Mouse (Mus musculus) erythroblast, embryonic 14.5 days (primary cell): Measurements from ENCODE around the gene Fv1. TPM values are rescaled to one million over a fixed set of nuclear protein-coding genes. Genes with fewer than 3 reads are reported as not detected.
"Not testable (repeated sequence)": the region's sequence is repeated elsewhere in the genome, so short reads cannot be mapped to it uniquely, and the experiment has no call there.

Experiments used
- H3K27me3 ChIP-seq: 2 replicates; pipeline ENCODE4 v1.6.1; 2012; ENCODE audit warnings: inconsistent platforms; ENCODE audit not compliant: control insufficient read depth
- H3K36me3 ChIP-seq: 2 replicates; pipeline ENCODE4 v1.6.1; 2012; ENCODE audit warnings: mild to moderate bottlenecking, inconsistent platforms; ENCODE audit not compliant: control insufficient read depth
- H3K4me1 ChIP-seq: 2 replicates; pipeline ENCODE4 v1.6.1; 2012; ENCODE audit warnings: inconsistent platforms; ENCODE audit not compliant: control insufficient read depth
- H3K4me3 ChIP-seq: replicated peaks from 2 replicates; pipeline ENCODE3; 2012; ENCODE audit warnings: moderate library complexity, mild to moderate bottlenecking, inconsistent platforms
- H3K9me3 ChIP-seq: 2 replicates; pipeline ENCODE4 v1.6.1; 2012; ENCODE audit warnings: low read length, inconsistent platforms, mixed read lengths; ENCODE audit not compliant: control insufficient read depth
- GATA1 ChIP-seq: IDR thresholded peaks from 2 replicates; pipeline ENCODE4 v1.6.1; 2012; ENCODE audit warnings: low read length, inconsistent platforms, mixed read lengths
- TAL1 ChIP-seq: IDR thresholded peaks from 3 replicates; pipeline ENCODE4 v1.6.1; 2012; ENCODE audit warnings: low read length, inconsistent platforms, mixed read lengths
- polyA plus RNA-seq: library from polyadenylated mRNA; stranded (reverse); fragments of >175 nt; gene quantifications from 2 replicates; pipeline ENCODE4 v1.2.3, GENCODE M21; 2012

The Fv1 gene
- polyA plus RNA-seq, 1 experiment: not detected

DNA sequence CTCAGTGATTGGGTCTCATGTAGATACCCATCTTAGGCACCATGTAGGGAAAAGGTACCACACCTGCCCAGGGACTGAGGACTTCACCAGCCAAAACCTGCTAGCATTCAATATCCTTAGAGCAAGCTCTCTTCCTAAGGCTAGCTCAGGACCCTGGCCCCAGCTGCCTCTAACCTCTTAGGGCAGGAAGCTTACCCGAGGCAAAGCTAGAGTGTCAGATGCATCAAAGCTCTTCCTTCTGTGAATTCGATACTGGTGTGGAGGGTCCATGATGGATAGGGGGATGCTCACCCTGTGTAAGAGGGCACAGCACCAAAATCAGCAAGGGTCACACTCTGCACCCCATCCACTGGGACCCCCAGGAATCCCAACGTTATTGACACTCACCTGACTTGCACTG is 6.7 kb upstream of the Fv1 start:
- TF ChIP-seq TAL1: no peak
- TF ChIP-seq GATA1: no peak
- H3K4me1 ChIP-seq: peaks cover 11% of the 10 kb centered on the region
- H3K9me3 ChIP-seq: no peaks in the 10 kb centered on the region
- H3K4me3 ChIP-seq: no peak overlapping the region
- peaks cover 61% of the 10 kb centered on the region for H3K36me3 ChIP-seq
- no peaks in the 10 kb centered on the region for H3K27me3 ChIP-seq

- TF ChIP-seq TAL1 (no peak), GATA1 (no peak)
- peaks cover 52% of the 10 kb centered on the region for H3K36me3 ChIP-seq
Measured at GRCm38 (mm10) chr4:147865651-147866050, 3.1 kb upstream of the Fv1 start.

DNA sequence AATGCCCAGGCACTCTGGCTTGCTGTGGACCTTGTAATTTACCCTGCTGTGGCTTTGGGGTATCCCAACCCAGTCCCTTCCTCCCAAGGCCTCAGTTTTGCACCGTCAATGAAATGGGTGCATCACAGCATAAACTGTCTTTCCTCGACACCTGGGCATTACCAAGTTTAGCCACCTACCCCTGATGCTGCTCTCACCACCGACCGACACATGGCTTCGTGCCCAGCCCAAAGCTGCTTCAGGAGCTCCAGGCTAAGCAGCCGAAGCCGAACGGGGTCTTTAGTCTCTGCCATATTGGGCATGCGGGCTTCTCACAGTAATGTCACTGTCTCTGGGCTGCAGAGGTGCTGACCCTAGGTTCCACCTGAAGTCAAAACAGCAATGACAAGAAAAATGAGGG is 2.7 kb upstream of the Fv1 start:
- Histone ChIP-seq H3K9me3 (peaks cover 7% of the 10 kb centered on the region; the same call in 1 of the 2 replicates), H3K27me3 (no peaks in the 10 kb centered on the region), H3K4me1 (peaks cover 29% of the 10 kb centered on the region), H3K4me3 (no peak overlapping the region), H3K36me3 (peaks cover 48% of the 10 kb centered on the region)
- TF ChIP-seq GATA1 (no peak), TAL1 (no peak)

More at GRCm38 (mm10) chr4:147865651-147866050, 3.1 kb upstream of the Fv1 start:
- Histone ChIP-seq H3K4me3 (no peak overlapping the region), H3K4me1 (peaks cover 29% of the 10 kb centered on the region), H3K27me3 (no peaks in the 10 kb centered on the region), H3K9me3 (peaks cover 7% of the 10 kb centered on the region; the same call in 1 of the 2 replicates)

- H3K9me3 ChIP-seq, H3K27me3 ChIP-seq, H3K4me3 ChIP-seq: not testable (repeated sequence)
- peaks cover 41% of the 10 kb centered on the region for H3K36me3 ChIP-seq
- peaks cover 29% of the 10 kb centered on the region for H3K4me1 ChIP-seq
Measured at GRCm38 (mm10) chr4:147866793-147867192, 2.0 kb upstream of the Fv1 start.

- Histone ChIP-seq H3K36me3 (peaks cover 38% of the 10 kb centered on the region), H3K4me3 (peak overlapping the region; percentile 88), H3K9me3 (peaks cover 10% of the 10 kb centered on the region), H3K27me3 (no peaks in the 10 kb centered on the region), H3K4me1 (peaks cover 29% of the 10 kb centered on the region)
- TF ChIP-seq GATA1 (no peak), TAL1 (no peak)
Measured at GRCm38 (mm10) chr4:147867563-147868449, 973 bp upstream of the Fv1 start.

DNA sequence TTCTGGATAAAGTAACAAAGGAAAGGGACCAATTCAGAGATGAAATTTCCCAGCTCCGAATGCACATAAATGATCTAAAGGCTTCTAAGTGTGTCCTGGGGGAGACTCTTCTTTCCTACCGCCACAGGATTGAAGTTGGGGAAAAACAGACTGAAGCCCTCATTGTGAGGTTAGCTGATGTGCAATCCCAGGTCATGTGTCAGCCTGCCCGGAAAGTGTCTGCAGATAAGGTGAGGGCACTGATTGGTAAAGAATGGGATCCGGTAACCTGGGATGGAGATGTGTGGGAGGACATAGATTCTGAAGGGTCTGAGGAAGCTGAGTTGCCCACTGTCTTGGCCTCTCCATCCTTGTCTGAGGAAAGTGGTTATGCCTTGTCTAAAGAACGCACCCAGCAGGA is 459 bp downstream of the Fv1 start:
- Histone ChIP-seq H3K4me1 (peaks cover 29% of the 10 kb centered on the region), H3K27me3 (no peaks in the 10 kb centered on the region), H3K4me3 (peak overlapping the region; percentile 88), H3K36me3 (peaks cover 39% of the 10 kb centered on the region), H3K9me3 (peaks cover 10% of the 10 kb centered on the region)
- TF ChIP-seq GATA1 (no peak), TAL1 (no peak)

- H3K4me1 ChIP-seq: peaks cover 2% of the 10 kb centered on the region
- TF ChIP-seq GATA1 (no peak), TAL1 (no peak)
- peaks cover 82% of the 10 kb centered on the region for H3K36me3 ChIP-seq
- no peak overlapping the region for H3K4me3 ChIP-seq
- H3K27me3 ChIP-seq: no peaks in the 10 kb centered on the region
- peaks cover 3% of the 10 kb centered on the region for H3K9me3 ChIP-seq
Measured at GRCm38 (mm10) chr4:147875852-147876575, 7.2 kb downstream of the Fv1 start.

- Histone ChIP-seq H3K27me3 (no peaks in the 10 kb centered on the region), H3K9me3 (no peaks in the 10 kb centered on the region), H3K4me1 (peaks cover 2% of the 10 kb centered on the region), H3K36me3 (peaks cover 93% of the 10 kb centered on the region), H3K4me3 (no peak overlapping the region)
- TF ChIP-seq GATA1: no peak
- no peak for TF ChIP-seq TAL1
Measured at GRCm38 (mm10) chr4:147878537-147878936, 9.8 kb downstream of the Fv1 start.

GRCm38 (mm10) chr4:147879456-147879855 is 10.7 kb downstream of the Fv1 start:
- no peak overlapping the region for H3K4me3 ChIP-seq
- no peaks in the 10 kb centered on the region for H3K27me3 ChIP-seq
- H3K4me1 ChIP-seq: peaks cover 2% of the 10 kb centered on the region
- TF ChIP-seq TAL1: no peak
- TF ChIP-seq GATA1: no peak
- H3K36me3 ChIP-seq: peaks cover 92% of the 10 kb centered on the region
- H3K9me3 ChIP-seq: no peaks in the 10 kb centered on the region
